Mouse (Mus musculus) CH12.LX (cell line): ENCODE measurements around the gene Cacna2d4.

ENCODE experiments used
- CTCF ChIP-seq, 2 experiments: IDR thresholded peaks in 1 of 2; conservative IDR thresholded peaks in 1 of 2; 2 replicates each; pipeline ENCODE4 v1.5.1; 2011 to 2012; ENCODE audit warnings: low read depth in 2 of 2, low read length in 2 of 2, improper control_type of control experiment in 1 of 2, inconsistent platforms in 1 of 2, mild to moderate bottlenecking in 1 of 2, moderate library complexity in 1 of 2
- E2F4 ChIP-seq: IDR thresholded peaks from 2 replicates; pipeline ENCODE4 v1.6.1; 2011; ENCODE audit warnings: low read depth, low read length, improper control_type of control experiment; ENCODE audit not compliant: insufficient replicate concordance
- NRF1 ChIP-seq: IDR thresholded peaks from 2 replicates; pipeline ENCODE4 v1.6.1; 2014; ENCODE audit warnings: low read depth, mild to moderate bottlenecking, inconsistent platforms, low read length, improper control_type of control experiment, moderate library complexity
- POLR2A ChIP-seq: IDR thresholded peaks from 2 replicates; pipeline ENCODE4 v1.6.1; 2011; ENCODE audit warnings: low read depth, mild to moderate bottlenecking, improper control_type of control experiment, low read length
- TCF12 ChIP-seq: IDR thresholded peaks from 2 replicates; pipeline ENCODE4 v1.6.1; 2014; ENCODE audit warnings: low read depth, mild to moderate bottlenecking, inconsistent platforms, low read length, improper control_type of control experiment
- UBTF ChIP-seq: IDR thresholded peaks from 2 replicates; pipeline ENCODE4 v1.6.1; 2012; ENCODE audit warnings: low read depth, mild to moderate bottlenecking, inconsistent platforms, low read length, improper control_type of control experiment, moderate library complexity
- ZMIZ1 ChIP-seq: IDR thresholded peaks from 2 replicates; pipeline ENCODE4 v1.6.1; 2012; ENCODE audit warnings: low read depth, mild to moderate bottlenecking, inconsistent platforms, low read length, improper control_type of control experiment

DNA sequence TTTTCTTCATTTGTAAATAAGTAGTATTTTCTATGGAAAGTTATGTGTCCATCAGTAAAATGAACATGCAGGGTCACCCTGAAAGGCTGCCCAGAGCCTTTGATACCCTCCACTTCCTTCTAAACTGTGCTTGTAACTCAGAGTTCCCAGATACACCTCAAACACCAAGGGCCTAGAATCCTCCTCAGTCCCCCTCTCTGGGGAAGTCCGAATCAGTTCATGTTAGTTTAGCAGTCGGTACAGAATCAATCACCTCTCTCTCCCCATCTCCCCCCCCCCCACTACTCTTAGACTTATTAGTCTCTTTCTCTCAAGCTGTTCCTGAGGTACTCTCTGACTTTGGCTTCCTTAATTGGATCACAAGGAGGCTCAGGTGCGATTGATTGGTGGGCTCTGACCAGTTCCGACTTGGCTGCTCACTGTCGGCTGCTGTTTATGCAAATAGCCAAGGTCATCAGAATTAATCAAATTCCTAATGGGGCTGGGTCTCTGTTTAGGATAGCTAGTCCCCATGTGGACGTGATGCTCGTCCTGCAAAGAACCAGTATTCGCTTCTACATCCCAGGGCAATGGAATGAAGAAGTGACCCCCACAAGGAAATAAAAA, 36.9 kb upstream of the Cacna2d4 start:
- TF ChIP-seq E2F4 (no peak), ZMIZ1 (no peak), UBTF (no peak), TCF12 (no peak), POLR2A (no peak), CTCF (conservative IDR thresholded peaks at IDR 0.05 in 1 of 2, IDR thresholded peaks at IDR 0.05 in 1 of 2; ENCODE audit: low read depth in 2 of 2, low read length in 2 of 2) (no peak), NRF1 (no peak)
